Mouse (Mus musculus) kidney, adult 2 months (tissue): ENCODE data around the gene Pomp.

Source experiments
- CTCF ChIP-seq: fragments of 200-500 bp; conservative IDR thresholded peaks from 2 replicates; pipeline ENCODE4 v1.5.1; 2011; ENCODE audit warnings: low read depth, mild to moderate bottlenecking, control low read depth, low read length, moderate library complexity, mixed read lengths; ENCODE audit not compliant: insufficient read depth, insufficient read length
- POLR2A ChIP-seq: fragments of 200-500 bp; IDR thresholded peaks from one replicate; pipeline ENCODE4 v1.6.1; 2011; ENCODE audit warnings: low read depth, low read length, control low read depth

GRCm38 (mm10) chr5:147915038-147915566 is 54.8 kb downstream of the Pomp start:
- 0 out of 2 replicates have a peak, but pooled peaks have one; percentile 20 for TF ChIP-seq CTCF
- TF ChIP-seq POLR2A, result no peak
